In the genomic region with DNA sequence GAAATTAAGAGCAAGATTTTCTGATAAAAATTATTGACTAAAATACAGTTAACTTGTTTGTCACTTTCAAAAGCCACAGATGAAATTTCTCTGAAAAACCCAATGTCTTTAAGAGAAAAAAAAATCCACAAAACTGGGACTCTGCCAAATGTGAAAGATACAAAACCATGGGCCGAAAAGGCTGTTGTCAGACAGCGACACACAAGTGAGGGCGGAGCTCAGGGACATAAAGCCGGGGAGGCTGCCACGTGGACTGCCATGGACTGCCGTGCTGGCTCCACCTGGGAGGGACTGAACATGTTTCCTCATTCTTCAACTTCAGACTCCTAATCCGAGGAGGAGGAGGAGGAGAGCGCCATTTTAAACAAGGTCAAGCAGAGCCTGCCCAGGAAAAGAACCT, we compare ENCODE assay signal across 9 mouse cellular contexts.
A peak's percentile ranks its signal among the peaks of the same experiment; 100 is the strongest.
DNase-seq lines count a peak whose midpoint lies in the region; ATAC-seq lines count a peak whose summit lies in the region.
"Had no signal": no experiment of that assay in that cellular context is flagged by ENCODE, and none has a peak within 500 bp of the region (broad histone marks: within the 10 kb centered on the region; RNA-seq: fewer than 3 reads in every experiment).

No protein-coding gene starts in this region.

- H3K9ac ChIP-seq in heart, embryonic 12.5 days, result no peak overlapping the region
- H3K9ac ChIP-seq: midbrain, embryonic 12.5 days had no signal

- no peaks in the 10 kb centered on the region for H3K9me3 ChIP-seq in heart, embryonic 12.5 days (replicated peaks)
- H3K9me3 ChIP-seq: midbrain, embryonic 12.5 days had no signal

- H3K27me3 ChIP-seq in heart, embryonic 12.5 days (replicated peaks), result no peaks in the 10 kb centered on the region
- H3K27me3 ChIP-seq: midbrain, embryonic 12.5 days had no signal

- H3K4me3 ChIP-seq in heart, embryonic 12.5 days, result no peak overlapping the region
- H3K4me3 ChIP-seq: midbrain, embryonic 12.5 days had no signal

- peak; percentile 94 for DNase-seq in heart, adult 11 months
- DNase-seq in CD4-positive helper T cell, adult 2 months (ENCODE audit: low read depth, low spot score), result peak; percentile 48
- DNase-seq in lung, postnatal 10 days, result peak; percentile 30
- peak; percentile 21 to 36 for DNase-seq in thymus, postnatal 36 days
- DNase-seq in spleen, adult 12 weeks (ENCODE audit: low spot score), result no peak
- no peak for DNase-seq in urinary bladder, postnatal 4 days (ENCODE audit: low spot score in 2 of 2)

- 71% methylated on average over 8 of the region's 8 CpGs for WGBS in heart, embryonic 12.5 days

- no peak overlapping the region for H3K27ac ChIP-seq in heart, embryonic 12.5 days (ENCODE audit: poor library complexity, severe bottlenecking)
- H3K27ac ChIP-seq: midbrain, embryonic 12.5 days had no signal

- no peak overlapping the region for H3K4me2 ChIP-seq in heart, embryonic 12.5 days
- H3K4me2 ChIP-seq: midbrain, embryonic 12.5 days had no signal

- no peaks in the 10 kb centered on the region for H3K36me3 ChIP-seq in heart, embryonic 12.5 days
- H3K36me3 ChIP-seq: midbrain, embryonic 12.5 days had no signal

- H3K4me1 ChIP-seq in heart, embryonic 12.5 days (replicated peaks), result peaks cover 20% of the 10 kb centered on the region

- no peak for ATAC-seq in heart, embryonic 12.5 days (ENCODE audit: insufficient number of reproducible peaks, low FRiP score)
- peak; percentile 60; the same call in 1 of the 2 replicates for ATAC-seq in erythroblast, adult 5-6 weeks (replicated peaks; ENCODE audit: low FRiP score, poor library complexity, severe bottlenecking)

Comparison
In these comparisons a context has a peak if more than half of its experiments do, and no peak if none do; other contexts are left out.
1. DNase-seq: peak in heart, adult 11 months (single experiment), CD4-positive helper T cell, adult 2 months (single experiment), lung, postnatal 10 days (single experiment) and thymus, postnatal 36 days (2 of 2); none in spleen, adult 12 weeks (single experiment) and urinary bladder, postnatal 4 days (0 of 2).